8 mouse cellular contexts compared by ENCODE assay signal in the genomic region with DNA sequence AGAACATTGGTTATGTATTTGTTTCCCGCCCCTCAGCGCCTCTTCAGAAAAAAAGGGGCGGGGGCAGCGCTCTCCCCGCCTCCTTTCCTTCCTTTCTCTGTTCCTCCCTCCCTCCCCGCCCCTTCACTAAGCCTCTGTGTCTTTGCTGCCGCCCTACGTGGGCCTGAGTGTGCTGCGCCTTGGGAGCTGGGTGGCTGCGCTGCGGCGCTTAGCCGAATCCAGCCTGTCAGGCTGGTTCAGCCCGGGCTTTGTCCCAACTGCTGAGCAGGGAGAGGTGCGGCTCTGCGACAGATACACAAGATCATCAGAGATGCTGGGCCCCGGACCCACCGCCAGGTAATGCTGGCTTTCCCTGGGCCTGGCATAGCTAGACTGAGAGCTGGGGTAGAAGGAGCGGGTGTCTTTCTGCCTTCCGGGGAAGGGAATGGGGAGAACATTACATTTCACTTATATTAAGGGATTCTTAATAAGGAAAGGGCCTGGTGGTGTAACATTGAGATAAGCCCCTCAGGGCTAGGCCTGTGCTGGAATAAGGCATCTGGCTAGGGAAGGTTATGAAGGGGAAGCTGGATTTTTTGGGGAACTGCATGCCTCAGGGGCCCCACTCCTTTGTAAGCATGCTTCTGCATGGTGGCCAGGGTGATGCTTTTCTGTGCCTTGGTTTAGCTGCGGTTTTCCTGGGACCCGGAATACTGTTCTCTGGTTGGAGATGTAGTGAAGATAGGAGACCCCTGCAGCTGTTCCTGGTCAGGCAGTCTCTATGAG. TPM values are rescaled to one million over a fixed set of nuclear protein-coding genes. Genes with fewer than 3 reads are reported as not detected.
DNase-seq lines count a peak whose midpoint lies in the region; ATAC-seq and TF ChIP-seq lines count a peak whose summit lies in the region.

No protein-coding gene starts in this region.

- ATAC-seq in lung, embryonic 14.5 days (ENCODE audit: insufficient read depth): peak; percentile 98

- TF ChIP-seq POLR2A in olfactory bulb, adult 2 months (IDR thresholded peaks at IDR 0.05; ENCODE audit: insufficient read depth, low read depth, low read length): peak; percentile 88; the same call in 1 of the 2 replicates

- peaks cover 2% of the 10 kb centered on the region; the same call in 1 of the 2 replicates for H3K4me1 ChIP-seq in lung, embryonic 14.5 days (ENCODE audit: insufficient read depth)
- peaks cover 2% of the 10 kb centered on the region; the same call in 1 of the 2 replicates for H3K4me1 ChIP-seq in olfactory bulb, adult 2 months (ENCODE audit: control insufficient read depth, insufficient read depth, low read length)

- peak overlapping the region; percentile 19; the same call in 1 of the 2 replicates for H3K27ac ChIP-seq in lung, embryonic 14.5 days (ENCODE audit: low read depth)
- peak overlapping the region; percentile 83 for H3K27ac ChIP-seq in olfactory bulb, adult 2 months (ENCODE audit: insufficient read depth, low read depth, low read length)

- H3K4me2 ChIP-seq in lung, embryonic 14.5 days: peak overlapping the region; percentile 63

- 5% methylated on average over 22 of the region's 22 CpGs for WGBS in lung, embryonic 14.5 days
- 2% methylated on average over 20 of the region's 22 CpGs for WGBS in olfactory bulb, adult 2 months

- no peaks in the 10 kb centered on the region for H3K27me3 ChIP-seq in lung, embryonic 14.5 days (ENCODE audit: insufficient read depth, low read length)

- TF ChIP-seq CTCF in lung, embryonic 14.5 days (IDR thresholded peaks at IDR 0.05; ENCODE audit: low read depth): peak; percentile 37
- TF ChIP-seq CTCF in olfactory bulb, adult 2 months (IDR thresholded peaks at IDR 0.05; ENCODE audit: insufficient read depth, low read depth, low read length): no peak

- H3K4me3 ChIP-seq in lung, embryonic 14.5 days (ENCODE audit: low read depth, low read length): peak overlapping the region; percentile 37
- H3K4me3 ChIP-seq in olfactory bulb, adult 2 months (ENCODE audit: insufficient read depth, low read depth, low read length): peak overlapping the region; percentile 83

- H3K9me3 ChIP-seq in lung, embryonic 14.5 days (ENCODE audit: low read depth, low read length): no peaks in the 10 kb centered on the region

- peak; percentile 79 for DNase-seq in MEL-GATA-1-ER (ENCODE audit: extremely low read depth, low read depth)
- peak; percentile 83 for DNase-seq in cerebellum, adult 8-10 months
- DNase-seq in forelimb bud, embryonic 11.5 days (ENCODE audit: low read depth, low spot score): peak; percentile 68
- DNase-seq in heart, postnatal 4 days: peak; percentile 51
- peak; percentile 76 to 84 for DNase-seq in layer of hippocampus, adult 8-10 months (ENCODE audit: low spot score in 2 of 2)
- peak; percentile 87 for DNase-seq in lung, embryonic 14.5 days
- peak; percentile 61 to 62 for DNase-seq in thymus, adult 18-20 months

- no peaks in the 10 kb centered on the region for H3K36me3 ChIP-seq in lung, embryonic 14.5 days (ENCODE audit: insufficient read depth)

- H3K9ac ChIP-seq in lung, embryonic 14.5 days: peak overlapping the region; percentile 52

RNA-seq across cellular contexts. Expression of gene Pak1, which starts 54.6 kb away (rescaled TPM):
- total RNA-seq in heart, postnatal 4 days (2021): 1 to 10 TPM in 1 of 2 experiments, under 1 TPM in 1; 0.91 to 1.8 TPM
- total RNA-seq in layer of hippocampus, adult 8-10 months (2022): 100 to 1,000 TPM; 216 to 243 (median 233) TPM
- polyA plus RNA-seq in lung, embryonic 14.5 days (2014; fragmentation: Nextera tagmentation; extraction: Ambion mirVana): 19.2 and 20.4 TPM in 2 replicates
- polyA plus RNA-seq in olfactory bulb, adult 2 months (2012; ENCODE audit: insufficient read depth, insufficient read length, low replicate concordance, missing spikeins): 99.5 and 211 TPM in 2 replicates

Comparison
In these comparisons a context has a peak if more than half of its experiments do, and no peak if none do; other contexts are left out.
1. Peak in every context shown above with its lines: DNase-seq, ATAC-seq, H3K4me3 ChIP-seq and H3K27ac ChIP-seq.
2. RNA of gene Pak1, which starts 54.6 kb away (total RNA-seq): 216 to 243 TPM in layer of hippocampus, adult 8-10 months; 0.91 to 1.8 TPM in heart, postnatal 4 days; every median in the first group is over 10 times any median in the second.